Mouse (Mus musculus) left cerebral cortex, postnatal 14 days (tissue): Measurements from ENCODE around the gene Hopx. TPM values are rescaled to one million over a fixed set of nuclear protein-coding genes. Genes with fewer than 3 reads are reported as not detected.

Experiments
- DNase-seq, 2 experiments: peaks; one replicate each; pipeline ENCODE4 v3.0.0; 2021 to 2022; ENCODE audit warnings: low spot score in 2 of 2, mixed read lengths in 1 of 2
- intact Hi-C: fragments of 180-260 bp; cut with DNase I; formaldehyde crosslinking; loops from one replicate; pipeline ENCODE4 v1.15.1; 2025
- total RNA-seq, 2 experiments: library from RNA; stranded (reverse); gene quantifications; 2 replicates each; pipeline ENCODE4 v1.2.3; 2021

Hopx gene
- total RNA-seq, 2 experiments from 2014 or later, result 21.4 to 26.3 TPM

GRCm38 (mm10) chr5:77134961-77135360 lies 20.0 kb upstream of the Hopx start:
- intact Hi-C loops, result no loop called here
- DNase-seq, result no peak

GRCm38 (mm10) chr5:77134465-77134864 lies 19.5 kb upstream of the Hopx start:
- no peak for DNase-seq
- intact Hi-C loops, result no loop called here

GRCm38 (mm10) chr5:77133960-77134359 lies 19.0 kb upstream of the Hopx start:
- DNase-seq, result no peak
- intact Hi-C loops, result no loop called here

- DNase-seq, result no peak
- intact Hi-C loops, result no loop called here
Observed at GRCm38 (mm10) chr5:77132457-77133135, 17.7 kb upstream of the Hopx start.

- intact Hi-C loops, result no loop called here
- no peak for DNase-seq
Observed at GRCm38 (mm10) chr5:77131879-77132278, 17.0 kb upstream of the Hopx start.

- no peak for DNase-seq
- intact Hi-C loops, result no loop called here
Observed at GRCm38 (mm10) chr5:77130310-77131020, 15.5 kb upstream of the Hopx start.

GRCm38 (mm10) chr5:77129907-77130306 lies 15.0 kb upstream of the Hopx start:
- intact Hi-C loops, result no loop called here
- DNase-seq, result no peak

GRCm38 (mm10) chr5:77128854-77129253 lies 13.9 kb upstream of the Hopx start:
- no peak for DNase-seq
- intact Hi-C loops, result no loop called here

GRCm38 (mm10) chr5:77126415-77126968 lies 11.6 kb upstream of the Hopx start:
- intact Hi-C loops, result no loop called here
- DNase-seq, result no peak

GRCm38 (mm10) chr5:77124817-77125283 lies 9.9 kb upstream of the Hopx start:
- no peak for DNase-seq
- intact Hi-C loops, result no loop called here

GRCm38 (mm10) chr5:77124165-77124564 lies 9.2 kb upstream of the Hopx start:
- intact Hi-C loops, result no loop called here
- no peak for DNase-seq

GRCm38 (mm10) chr5:77123597-77123996 lies 8.7 kb upstream of the Hopx start:
- no peak for DNase-seq
- intact Hi-C loops, result no loop called here

- DNase-seq, result peak; percentile 51 to 57
- intact Hi-C loops, result no loop called here
Observed at GRCm38 (mm10) chr5:77122254-77123192, 7.6 kb upstream of the Hopx start.

GRCm38 (mm10) chr5:77120701-77121100 lies 5.8 kb upstream of the Hopx start:
- intact Hi-C loops, result no loop called here
- DNase-seq, result no peak

- no peak for DNase-seq
- intact Hi-C loops, result no loop called here
Observed at GRCm38 (mm10) chr5:77119475-77120422, 4.8 kb upstream of the Hopx start.

GRCm38 (mm10) chr5:77115732-77116131 lies 811 bp upstream of the Hopx start:
- intact Hi-C loops, result no loop called here
- no peak for DNase-seq

- no peak for DNase-seq
- intact Hi-C loops, result no loop called here
Observed at GRCm38 (mm10) chr5:77113773-77114172, 1.1 kb downstream of the Hopx start.

GRCm38 (mm10) chr5:77112066-77112465 lies 2.9 kb downstream of the Hopx start:
- intact Hi-C loops, result no loop called here
- DNase-seq, result no peak

GRCm38 (mm10) chr5:77109814-77110213 lies 5.1 kb downstream of the Hopx start:
- intact Hi-C loops, result no loop called here
- no peak for DNase-seq
